Mouse (Mus musculus): ENCODE measurements at regions not wholly inside any gene's neighbourhood (a gene's known extent, or its start where the extent isn't known, plus 50 kb on each side); places are given as distances from the start of the nearest gene placed in this dataset.

DNA sequence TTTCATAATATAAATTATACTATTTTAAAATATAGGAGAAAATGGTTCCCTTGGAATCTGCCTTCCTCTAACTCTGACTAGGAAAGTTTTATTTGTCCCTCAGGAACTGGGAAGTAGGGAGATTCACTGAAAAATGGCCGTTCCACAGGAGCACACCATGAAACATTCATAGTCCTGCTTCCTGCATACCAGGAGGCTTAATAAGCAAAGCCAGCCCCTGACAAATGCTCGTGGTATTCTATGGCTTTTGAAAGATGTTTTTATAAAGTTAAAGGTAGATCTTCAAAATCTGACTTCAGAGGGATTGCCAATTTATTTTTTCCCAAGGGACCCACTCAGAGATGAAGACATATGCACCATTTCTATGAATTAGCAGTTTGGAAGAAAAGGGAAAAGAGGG lies 426.9 kb downstream of the Lmo4 start:
- TF ChIP-seq CTCF (conservative IDR thresholded peaks at IDR 0.05; ENCODE audit: low read length), result no peak
- no peak for TF ChIP-seq NANOG (IDR thresholded peaks at IDR 0.05; ENCODE audit: borderline replicate concordance, low read length)
